22 mouse cellular contexts compared by ENCODE assay signal in genomic region chr9:67441484-67441883, GRCm38 (mm10).
A peak's percentile ranks its signal among the peaks of the same experiment; 100 is the strongest.
DNase-seq lines count a peak whose midpoint lies in the region; ATAC-seq and TF ChIP-seq lines count a peak whose summit lies in the region.
"Had no signal": no experiment of that assay in that cellular context is flagged by ENCODE, and none has a peak within 500 bp of the region (broad histone marks: within the 10 kb centered on the region; RNA-seq: fewer than 3 reads in every experiment).

No protein-coding gene starts in this region.

- no peaks in the 10 kb centered on the region for H3K36me3 ChIP-seq in heart, embryonic 11.5 days (ENCODE audit: control insufficient read depth, insufficient read depth, low read length)
- H3K36me3 ChIP-seq in heart, embryonic 16.5 days (ENCODE audit: control insufficient read depth, insufficient read depth) = no peaks in the 10 kb centered on the region
- no peaks in the 10 kb centered on the region for H3K36me3 ChIP-seq in heart, adult 2 months (ENCODE audit: control insufficient read depth, insufficient read depth, low read length)
- no peaks in the 10 kb centered on the region for H3K36me3 ChIP-seq in lung, embryonic 16.5 days (ENCODE audit: control insufficient read depth, insufficient read depth, low read length)
- H3K36me3 ChIP-seq in lung, postnatal 0 days (ENCODE audit: insufficient read depth, low read length) = no peaks in the 10 kb centered on the region
- no peaks in the 10 kb centered on the region for H3K36me3 ChIP-seq in hindbrain, postnatal 0 days (ENCODE audit: insufficient read depth, low read length)
- H3K36me3 ChIP-seq: stomach, embryonic 15.5 days had no signal

- peak overlapping the region; percentile 22; the same call in 1 of the 2 replicates for H3K27ac ChIP-seq in heart, embryonic 11.5 days (ENCODE audit: low read depth, low read length)
- H3K27ac ChIP-seq in heart, embryonic 16.5 days (ENCODE audit: low read length) = peak overlapping the region; percentile 41
- no peak overlapping the region for H3K27ac ChIP-seq in heart, adult 2 months
- H3K27ac ChIP-seq in lung, embryonic 16.5 days (ENCODE audit: low read length) = no peak overlapping the region
- no peak overlapping the region for H3K27ac ChIP-seq in lung, postnatal 0 days (ENCODE audit: low read length)
- H3K27ac ChIP-seq in hindbrain, postnatal 0 days = peak overlapping the region; percentile 32; the same call in 1 of the 2 replicates
- H3K27ac ChIP-seq: liver, embryonic 14.5 days; stomach, embryonic 15.5 days had no signal

- H3K27me3 ChIP-seq in heart, embryonic 11.5 days (ENCODE audit: control insufficient read depth, insufficient read depth, low read length) = no peaks in the 10 kb centered on the region
- H3K27me3 ChIP-seq in heart, embryonic 16.5 days (ENCODE audit: control insufficient read depth, insufficient read depth, low read length) = no peaks in the 10 kb centered on the region
- no peaks in the 10 kb centered on the region for H3K27me3 ChIP-seq in heart, adult 2 months (ENCODE audit: control insufficient read depth, insufficient read depth, low read length)
- no peaks in the 10 kb centered on the region for H3K27me3 ChIP-seq in lung, embryonic 16.5 days (ENCODE audit: control insufficient read depth, insufficient read depth, low read depth, low read length)
- no peaks in the 10 kb centered on the region for H3K27me3 ChIP-seq in lung, postnatal 0 days (replicated peaks; ENCODE audit: insufficient read depth, low read length)
- H3K27me3 ChIP-seq in hindbrain, postnatal 0 days (ENCODE audit: insufficient read depth, low read length) = no peaks in the 10 kb centered on the region
- H3K27me3 ChIP-seq: Patski; stomach, embryonic 15.5 days had no signal

- WGBS in heart, embryonic 11.5 days (ENCODE audit: insufficient replicate concordance) = 22% methylated on average over 1 of the region's 2 CpGs
- 25% methylated on average over 1 of the region's 2 CpGs for WGBS in heart, embryonic 16.5 days
- 67% methylated on average over 1 of the region's 2 CpGs for WGBS in heart, adult 2 months
- 30% methylated on average over 2 of the region's 2 CpGs for WGBS in lung, embryonic 16.5 days
- WGBS in lung, postnatal 0 days = 38% methylated on average over 1 of the region's 2 CpGs
- WGBS in hindbrain, postnatal 0 days = 10% methylated on average over 1 of the region's 2 CpGs

- ATAC-seq in heart, embryonic 11.5 days (replicated peaks; ENCODE audit: insufficient number of reproducible peaks, low FRiP score, low TSS enrichment) = no peak
- peak; percentile 83 for ATAC-seq in heart, embryonic 16.5 days (replicated peaks; ENCODE audit: extremely low read depth, insufficient read depth, low FRiP score)
- ATAC-seq in lung, embryonic 16.5 days (ENCODE audit: low read depth) = 0 out of 2 replicates have a peak, but pooled peaks have one; percentile 28
- no peak for ATAC-seq in lung, postnatal 0 days
- ATAC-seq in hindbrain, postnatal 0 days = no peak
- ATAC-seq: forebrain, embryonic 14.5 days; intestine, postnatal 0 days; Patski had no signal

- intact Hi-C loops in heart, adult 2 months (cut with DNase I) = no loop called here

- TF ChIP-seq POLR2A in heart, adult 2 months (IDR thresholded peaks at IDR 0.05; ENCODE audit: insufficient read depth, low read depth, low read length) = no peak

- peaks cover 19% of the 10 kb centered on the region for H3K4me1 ChIP-seq in heart, embryonic 11.5 days (ENCODE audit: control insufficient read depth, insufficient read depth, low read length)
- H3K4me1 ChIP-seq in heart, embryonic 16.5 days (ENCODE audit: control insufficient read depth, insufficient read depth, low read length) = peaks cover 8% of the 10 kb centered on the region
- peaks cover 3% of the 10 kb centered on the region; the same call in 1 of the 2 replicates for H3K4me1 ChIP-seq in heart, adult 2 months (ENCODE audit: control insufficient read depth, insufficient read depth, low read length)
- H3K4me1 ChIP-seq in lung, embryonic 16.5 days (replicated peaks; ENCODE audit: control insufficient read depth, insufficient read depth, low read length) = no peaks in the 10 kb centered on the region
- no peaks in the 10 kb centered on the region for H3K4me1 ChIP-seq in lung, postnatal 0 days (ENCODE audit: insufficient read depth, low read depth, low read length)
- H3K4me1 ChIP-seq in hindbrain, postnatal 0 days (ENCODE audit: insufficient read depth, low read length) = 0 out of 2 replicates have a peak, but pooled peaks cover 4% of the 10 kb centered on the region

- no peak for DNase-seq in heart, postnatal 4 days
- no peak for DNase-seq in heart, adult 2 months
- no peak for DNase-seq in lung, postnatal 0 days (ENCODE audit: low spot score)
- DNase-seq in hindbrain, postnatal 0 days (ENCODE audit: low spot score) = no peak
- DNase-seq: adrenal gland, postnatal 10 days; cerebellum, adult 8-10 months; cerebellum, postnatal 25 days; gastrocnemius, postnatal 25 days; kidney, adult 9 months; kidney, postnatal 10 days; liver; lung, adult 2 months; right cerebral cortex, postnatal 25 days had no signal

- no peaks in the 10 kb centered on the region for H3K79me2 ChIP-seq in heart, adult 2 months (replicated peaks; ENCODE audit: control insufficient read depth, insufficient read depth, low read length)

- no peak overlapping the region for H3K4me3 ChIP-seq in heart, embryonic 11.5 days (ENCODE audit: low read depth, low read length)
- H3K4me3 ChIP-seq in heart, embryonic 16.5 days (ENCODE audit: low read length) = no peak overlapping the region
- H3K4me3 ChIP-seq in heart, adult 2 months = no peak overlapping the region
- no peak overlapping the region for H3K4me3 ChIP-seq in lung, embryonic 16.5 days (ENCODE audit: low read length)
- H3K4me3 ChIP-seq in lung, postnatal 0 days (ENCODE audit: low read depth, low read length) = no peak overlapping the region
- no peak overlapping the region for H3K4me3 ChIP-seq in hindbrain, postnatal 0 days (ENCODE audit: low read length)
- H3K4me3 ChIP-seq: stomach, embryonic 15.5 days had no signal

- H3K9ac ChIP-seq in heart, embryonic 11.5 days (ENCODE audit: low read depth, low read length) = no peak overlapping the region
- H3K9ac ChIP-seq in heart, embryonic 16.5 days (ENCODE audit: low read length) = no peak overlapping the region
- H3K9ac ChIP-seq in heart, adult 2 months (ENCODE audit: low read depth, low read length) = no peak overlapping the region
- H3K9ac ChIP-seq in lung, embryonic 16.5 days (ENCODE audit: low read length) = no peak overlapping the region
- no peak overlapping the region for H3K9ac ChIP-seq in lung, postnatal 0 days (replicated peaks; ENCODE audit: low read depth)
- H3K9ac ChIP-seq in hindbrain, postnatal 0 days (replicated peaks; ENCODE audit: low read length) = no peak overlapping the region
- H3K9ac ChIP-seq: liver, embryonic 14.5 days; stomach, embryonic 15.5 days had no signal

- no peak overlapping the region for H3K4me2 ChIP-seq in heart, embryonic 11.5 days
- H3K4me2 ChIP-seq in heart, embryonic 16.5 days (ENCODE audit: low read depth, low read length) = no peak overlapping the region
- no peak overlapping the region for H3K4me2 ChIP-seq in lung, embryonic 16.5 days (ENCODE audit: low read depth, low read length)
- no peak overlapping the region for H3K4me2 ChIP-seq in lung, postnatal 0 days (replicated peaks; ENCODE audit: low read depth, low read length)
- H3K4me2 ChIP-seq in hindbrain, postnatal 0 days (ENCODE audit: low read depth, low read length) = no peak overlapping the region
- H3K4me2 ChIP-seq: midbrain, embryonic 11.5 days; stomach, embryonic 15.5 days had no signal

- no peaks in the 10 kb centered on the region for H3K9me3 ChIP-seq in heart, embryonic 11.5 days (replicated peaks; ENCODE audit: control insufficient read depth, low read length)
- no peaks in the 10 kb centered on the region for H3K9me3 ChIP-seq in heart, embryonic 16.5 days (replicated peaks; ENCODE audit: control insufficient read depth, low read length)
- no peaks in the 10 kb centered on the region for H3K9me3 ChIP-seq in lung, embryonic 16.5 days (ENCODE audit: control insufficient read depth, low read length)
- no peaks in the 10 kb centered on the region for H3K9me3 ChIP-seq in lung, postnatal 0 days (ENCODE audit: low read length)
- no peaks in the 10 kb centered on the region for H3K9me3 ChIP-seq in hindbrain, postnatal 0 days (ENCODE audit: low read length)
- H3K9me3 ChIP-seq: stomach, embryonic 15.5 days had no signal

- TF ChIP-seq CTCF in heart, adult 2 months (IDR thresholded peaks at IDR 0.05) = no peak
- no peak for TF ChIP-seq CTCF in lung, postnatal 0 days (IDR thresholded peaks at IDR 0.05)
- TF ChIP-seq CTCF in hindbrain, postnatal 0 days (IDR thresholded peaks at IDR 0.05; ENCODE audit: low read depth) = no peak

- no peak for TF ChIP-seq EP300 in heart, adult 2 months (IDR thresholded peaks at IDR 0.05; ENCODE audit: insufficient read depth, low read depth, low read length)
- no peak for TF ChIP-seq EP300 in lung, postnatal 0 days (IDR thresholded peaks at IDR 0.05)

Comparison
In these comparisons a context has a peak if more than half of its experiments do, and no peak if none do; other contexts are left out.
1. ATAC-seq: peak in heart, embryonic 16.5 days (single experiment) and lung, embryonic 16.5 days (single experiment); none in heart, embryonic 11.5 days (single experiment), lung, postnatal 0 days (single experiment) and hindbrain, postnatal 0 days (single experiment).
2. H3K27ac ChIP-seq: peak in heart, embryonic 11.5 days (single experiment), heart, embryonic 16.5 days (single experiment) and hindbrain, postnatal 0 days (single experiment); none in heart, adult 2 months (single experiment), lung, embryonic 16.5 days (single experiment) and lung, postnatal 0 days (single experiment).